Mouse (Mus musculus) lung, postnatal 25 days (tissue): ENCODE data around the gene Ror2.
A peak's percentile ranks its signal among the peaks of the same experiment; 100 is the strongest.

Experiments
- DNase-seq: peaks from one replicate; pipeline ENCODE4 v3.0.0; 2022; ENCODE audit warnings: low spot score

Gene Ror2

DNA sequence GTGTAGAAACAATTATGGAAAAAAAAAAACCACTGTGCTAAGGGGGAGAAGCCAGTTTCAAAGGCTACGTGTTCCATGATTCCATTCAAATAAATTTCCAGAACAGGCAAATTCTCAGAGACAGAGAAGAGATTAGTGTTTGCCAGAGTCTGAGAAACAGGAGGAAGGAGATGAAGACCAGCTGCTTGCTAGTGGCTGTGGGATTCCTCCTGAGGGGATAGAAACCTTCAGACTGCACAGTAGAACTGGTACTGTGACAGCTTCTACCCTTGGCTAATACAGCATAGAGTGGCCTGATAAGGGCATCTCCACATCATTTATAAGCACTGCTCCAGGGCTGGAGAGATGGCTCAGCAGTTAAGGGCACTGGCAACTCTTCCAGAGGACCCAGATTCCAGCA, 11.2 kb downstream of the Ror2 start:
- peak; percentile 22 for DNase-seq

DNA sequence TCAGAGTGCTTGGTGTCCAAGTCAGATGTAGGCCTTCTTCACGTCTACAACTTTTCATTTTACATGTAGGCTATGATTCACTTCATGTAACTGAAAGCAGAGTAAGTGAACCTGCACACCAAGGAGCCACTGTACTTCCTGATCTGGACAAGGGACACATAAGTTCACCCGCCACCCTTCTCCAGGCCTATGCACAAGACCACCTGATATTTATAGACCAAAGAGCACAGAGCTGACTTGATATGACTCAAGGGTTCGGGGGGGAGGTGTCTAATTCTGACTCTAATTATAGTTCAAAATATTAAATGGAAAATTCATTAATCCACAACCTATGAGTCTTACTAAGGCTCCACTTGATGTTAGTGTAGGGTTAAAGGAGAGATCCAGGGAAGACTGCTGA, 14.3 kb downstream of the Ror2 start:
- DNase-seq: no peak

DNA sequence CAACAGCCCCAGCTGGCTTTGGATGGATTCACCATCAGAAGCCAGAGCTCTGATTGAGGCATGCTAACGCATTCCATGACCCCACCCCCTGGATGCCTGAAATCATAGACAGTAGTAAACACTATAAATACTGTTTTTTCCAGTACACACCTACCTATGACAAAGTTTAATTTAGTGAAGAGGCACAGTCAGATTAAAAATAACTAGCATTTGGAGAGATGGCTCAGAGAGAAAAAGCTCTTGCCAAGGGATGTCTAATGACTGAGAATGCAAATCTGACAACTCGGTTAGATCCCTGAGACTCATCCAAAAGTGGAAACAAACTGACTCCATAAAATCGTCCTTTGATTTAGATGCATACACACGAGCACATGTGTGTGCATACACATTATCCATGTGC, 15.4 kb downstream of the Ror2 start:
- DNase-seq: no peak

DNA sequence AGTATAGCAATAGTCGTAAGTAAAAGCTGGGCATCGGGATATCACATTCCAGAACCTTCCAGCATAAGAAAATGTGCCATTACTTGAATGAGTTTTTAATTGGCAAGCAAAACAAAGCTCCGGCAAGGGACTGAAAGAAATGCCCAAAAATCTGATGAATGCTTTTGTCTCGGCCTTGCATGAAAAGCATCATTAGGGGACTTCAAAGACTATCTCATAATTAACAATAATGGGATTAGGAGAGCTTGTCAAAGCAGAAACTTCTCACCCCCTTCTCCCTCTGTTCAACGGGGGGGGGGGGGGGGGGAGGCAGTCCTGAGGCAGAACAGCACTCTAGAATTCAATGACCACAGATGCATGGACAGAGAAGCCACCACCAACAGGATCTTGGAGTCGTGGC, 17.4 kb downstream of the Ror2 start:
- no peak for DNase-seq

DNA sequence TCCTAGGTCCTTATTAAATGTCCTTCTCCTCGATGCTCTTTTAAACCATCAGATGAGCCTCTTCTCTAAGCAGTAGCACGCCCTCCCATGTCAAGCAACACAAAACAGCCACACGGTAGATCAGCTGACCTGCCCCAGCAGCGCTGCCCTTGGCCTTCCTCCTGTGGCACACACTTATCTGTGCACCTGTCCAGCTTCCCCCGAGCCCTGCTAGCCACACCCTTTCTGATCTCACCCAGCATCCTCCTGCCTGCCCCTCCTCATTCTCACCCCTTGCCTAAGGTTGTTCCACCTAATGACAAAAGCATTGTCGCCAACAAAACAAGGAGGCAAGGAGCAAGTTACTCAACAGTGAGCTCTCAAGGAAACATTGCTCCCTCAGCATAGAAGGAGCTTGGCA, 18.1 kb downstream of the Ror2 start:
- DNase-seq: no peak

DNA sequence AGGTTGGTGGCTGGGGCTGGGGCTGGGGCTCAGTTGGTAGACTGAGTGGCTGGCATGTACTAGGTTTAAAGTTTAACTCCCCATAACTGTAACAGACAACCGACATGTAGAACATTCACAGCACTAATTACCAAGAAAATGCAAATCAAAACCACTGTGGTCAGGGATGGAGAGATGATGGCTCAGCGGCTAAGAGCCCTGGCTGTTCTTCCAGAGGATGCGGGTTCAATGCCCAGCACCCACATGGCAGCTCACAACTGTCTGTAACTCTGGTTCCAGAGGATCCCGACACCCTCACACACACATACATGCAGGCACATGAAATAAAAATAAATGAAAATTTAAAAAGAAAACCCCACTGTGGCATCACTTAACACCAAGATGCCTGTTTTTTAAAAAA, 18.8 kb downstream of the Ror2 start:
- DNase-seq: no peak

DNA sequence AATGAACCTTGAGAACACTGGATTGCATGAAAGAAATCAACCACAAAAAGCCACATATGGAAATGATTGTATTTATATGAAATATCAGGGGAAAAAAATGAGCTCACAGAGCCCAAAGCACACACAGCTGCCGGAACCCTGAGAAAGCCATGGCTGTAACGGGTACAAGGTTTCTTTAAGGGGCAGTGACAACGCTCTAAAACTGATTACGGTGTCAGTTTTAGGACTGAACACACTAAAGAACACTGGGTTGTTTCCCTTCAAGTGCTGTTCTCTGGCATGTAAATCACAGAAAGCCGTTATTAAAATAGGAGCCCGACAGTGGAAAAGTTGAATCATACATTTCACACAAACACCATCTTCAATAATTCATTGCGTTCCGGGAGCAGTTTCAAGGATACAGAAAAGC, 19.4 kb downstream of the Ror2 start:
- DNase-seq: no peak

DNA sequence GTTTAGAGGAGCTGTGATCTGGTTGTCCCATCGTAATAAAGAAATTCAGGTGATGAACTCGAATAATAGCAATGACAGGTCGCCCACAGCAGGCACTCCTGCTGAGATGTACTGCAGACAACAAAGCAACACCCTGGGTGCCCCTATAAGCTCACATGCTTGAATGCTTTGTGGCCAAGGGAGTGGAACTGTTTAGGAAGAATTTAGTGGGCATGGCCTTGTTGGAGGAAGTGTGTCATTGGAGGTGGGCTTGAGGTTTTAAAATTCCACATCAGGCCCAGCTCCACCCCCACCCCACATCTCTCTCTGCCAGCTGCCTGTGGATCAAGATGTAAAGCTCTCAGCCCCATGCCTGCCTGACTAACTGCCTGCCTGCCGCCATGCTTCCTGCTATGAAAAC, 21.0 kb downstream of the Ror2 start:
- DNase-seq: no peak

DNA sequence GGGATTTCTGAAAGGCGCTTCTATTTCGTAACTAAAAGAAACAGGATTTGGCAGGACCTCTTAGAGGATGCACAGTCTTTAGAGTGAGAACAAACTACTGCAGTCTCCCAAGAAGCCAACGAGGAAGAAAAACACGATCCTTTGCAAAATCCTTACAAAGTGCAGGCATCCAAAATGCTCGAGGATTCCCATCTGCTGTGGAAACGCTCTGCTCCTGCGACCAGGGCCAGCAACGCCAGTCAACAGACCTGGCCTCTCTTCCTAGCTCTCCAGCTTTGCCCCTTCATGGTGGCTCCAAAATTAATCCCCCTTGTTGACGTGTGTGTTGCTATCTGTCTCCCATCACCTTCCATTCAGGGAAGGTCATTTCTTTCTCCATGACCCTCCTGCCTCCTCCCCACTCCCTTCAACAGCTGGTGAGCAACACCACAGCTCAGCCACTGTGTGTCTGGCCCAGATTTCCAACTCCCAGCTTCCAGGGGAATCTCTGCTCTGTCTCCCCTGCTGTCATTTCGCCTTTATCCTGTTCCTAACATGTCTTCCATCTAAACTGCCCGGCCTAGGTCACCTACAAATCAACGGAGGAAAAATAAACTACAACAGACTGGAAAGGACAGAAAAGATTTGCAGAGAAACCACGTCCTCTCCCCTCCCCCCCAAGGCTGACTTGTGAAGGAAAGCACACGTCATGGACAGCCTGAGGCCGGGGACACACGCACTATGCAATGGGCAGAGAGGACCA, 23.2 kb downstream of the Ror2 start:
- DNase-seq: peak; percentile 53

DNA sequence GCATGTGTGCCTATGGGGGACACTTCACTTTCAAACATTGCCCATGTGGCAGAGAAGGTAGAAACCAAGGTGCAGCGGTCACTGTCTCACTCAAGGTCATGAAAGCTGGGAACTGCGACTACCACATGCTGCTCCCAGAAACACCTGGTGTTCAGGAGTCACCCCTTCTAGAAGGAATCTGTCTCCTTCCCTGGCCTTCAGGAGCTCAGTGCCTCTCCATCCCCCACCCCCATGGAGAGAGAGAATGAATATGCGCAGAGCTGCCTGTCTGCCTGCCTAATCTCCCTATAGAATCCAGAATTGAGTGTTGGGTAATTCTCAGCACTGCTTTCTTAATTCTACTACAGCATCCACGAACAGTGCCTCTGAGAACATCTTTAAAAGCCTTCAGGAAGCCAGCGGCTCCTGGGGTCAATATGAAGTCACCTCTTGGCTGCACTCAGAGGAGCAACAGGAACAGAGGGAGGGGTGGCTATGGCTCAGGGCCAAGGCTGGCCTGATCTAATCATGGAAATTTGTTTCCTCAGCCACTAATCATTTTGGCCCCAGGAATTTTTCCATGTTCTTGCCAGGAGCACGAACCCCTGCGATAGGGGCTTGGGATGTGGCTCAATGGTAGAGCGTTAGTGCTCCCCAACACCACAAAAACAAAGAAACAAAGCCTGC, 24.7 kb downstream of the Ror2 start:
- peak; percentile 69 for DNase-seq

DNA sequence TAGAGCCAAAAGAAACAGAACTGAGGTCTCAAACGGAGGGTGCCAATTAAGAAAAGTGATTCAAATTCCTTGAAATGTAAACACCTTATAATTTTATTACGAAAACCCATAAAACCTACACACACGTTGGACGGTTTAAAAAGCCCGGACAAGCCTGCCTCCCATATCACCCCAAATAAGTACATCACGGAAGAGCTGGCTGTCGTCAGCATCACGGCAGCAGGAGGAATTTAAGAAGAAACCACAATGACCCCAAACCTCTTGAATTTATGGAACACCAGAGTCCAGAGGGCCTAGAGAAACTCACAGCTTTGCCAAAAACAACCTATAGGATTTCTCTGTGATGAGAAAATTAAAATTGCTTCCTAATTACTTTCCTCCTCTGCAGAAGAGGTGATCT, 27.0 kb downstream of the Ror2 start:
- DNase-seq: no peak

DNA sequence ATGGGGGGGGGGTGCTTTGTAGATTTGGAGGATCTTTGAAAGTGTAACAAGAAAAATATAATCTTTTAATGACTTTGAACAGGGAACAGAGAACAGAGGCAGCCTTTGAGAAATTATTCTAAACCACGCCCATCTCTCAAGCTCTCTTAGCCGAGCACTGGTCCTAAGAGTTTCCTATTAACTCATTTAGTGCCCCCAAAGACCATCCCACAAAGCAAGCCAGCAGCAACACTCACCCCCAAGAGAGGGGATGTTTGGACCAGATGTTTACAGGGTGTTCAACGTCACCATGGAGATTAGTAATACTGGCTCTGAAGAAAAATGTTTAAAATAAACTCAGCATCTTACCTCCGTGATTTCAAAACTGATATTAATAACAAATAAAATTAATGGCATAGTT, 27.4 kb downstream of the Ror2 start:
- no peak for DNase-seq

DNA sequence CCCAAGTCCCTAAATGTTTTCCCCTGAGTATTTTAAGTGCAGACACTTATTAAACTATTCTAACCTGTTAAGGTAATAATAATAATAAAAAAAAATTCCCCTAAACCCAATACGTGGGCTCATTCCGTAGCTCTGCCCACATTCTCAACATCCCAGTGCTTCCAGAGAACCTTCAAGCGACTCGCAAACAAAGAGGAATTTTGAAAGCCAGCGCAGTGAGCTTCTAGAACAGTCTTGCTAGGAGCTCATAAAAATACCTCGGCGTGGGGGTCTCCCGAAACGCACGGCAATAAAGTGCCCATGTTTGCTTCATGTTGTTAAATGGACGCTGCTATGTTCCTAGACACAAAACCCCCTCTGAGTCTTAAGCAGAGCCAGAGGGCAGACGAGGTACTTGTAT, 32.7 kb downstream of the Ror2 start:
- no peak for DNase-seq

DNA sequence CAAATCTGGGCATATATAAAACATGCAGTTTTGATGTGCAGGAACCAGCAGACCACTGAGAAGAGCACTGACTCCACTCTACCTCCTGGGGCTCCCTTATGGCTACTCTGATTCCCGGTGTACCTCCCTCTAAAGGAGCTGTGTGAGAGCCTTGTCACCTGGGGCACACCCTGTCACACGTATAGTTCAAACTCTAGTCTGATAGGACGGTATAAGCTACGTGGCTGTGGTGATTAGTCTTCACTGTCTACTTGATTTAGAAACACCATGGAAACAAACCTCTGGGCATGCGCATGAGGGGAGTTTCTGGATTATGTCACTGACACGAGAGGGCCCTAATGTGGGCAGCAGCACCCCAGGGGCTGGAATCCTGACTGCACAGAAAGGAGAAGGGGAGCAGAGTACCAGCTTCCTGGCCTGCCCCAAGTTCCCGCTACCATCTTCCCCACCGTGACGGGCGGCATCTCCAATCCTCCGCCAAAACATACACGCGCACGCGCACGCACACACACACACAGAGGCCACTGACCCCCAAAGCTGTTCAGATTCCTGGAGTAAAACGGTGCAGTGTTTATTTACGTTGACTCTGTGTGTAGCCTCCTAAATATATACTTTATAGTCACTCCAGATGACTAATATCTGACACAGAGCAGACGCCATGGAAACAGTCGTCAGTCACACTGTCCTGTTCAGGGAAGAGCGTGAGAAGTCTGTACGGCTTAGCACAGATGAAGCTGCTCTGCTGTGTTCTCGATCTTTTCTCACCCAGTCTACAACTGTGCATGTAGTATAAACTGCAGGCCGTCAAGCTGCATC, 37.1 kb downstream of the Ror2 start:
- no peak for DNase-seq

DNA sequence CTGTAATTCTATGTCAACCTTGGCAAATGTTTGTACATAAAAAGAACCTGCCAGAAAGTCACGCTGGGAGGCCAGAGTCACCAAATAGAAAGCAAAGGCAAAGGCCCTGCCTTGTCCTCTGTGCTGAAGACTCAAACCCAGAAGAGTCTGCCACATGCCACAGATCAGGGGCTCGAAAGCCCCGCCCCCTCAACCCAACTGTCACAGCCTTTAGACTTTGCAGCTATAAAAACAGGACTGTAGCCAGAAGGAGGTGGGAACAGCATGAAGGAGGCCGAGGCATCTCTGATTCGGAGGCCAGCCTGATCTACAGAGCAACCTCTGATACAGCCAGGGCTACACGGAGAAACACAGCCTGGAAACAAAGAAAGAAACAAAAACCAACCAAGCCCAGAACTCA, 37.8 kb downstream of the Ror2 start:
- DNase-seq: no peak

DNA sequence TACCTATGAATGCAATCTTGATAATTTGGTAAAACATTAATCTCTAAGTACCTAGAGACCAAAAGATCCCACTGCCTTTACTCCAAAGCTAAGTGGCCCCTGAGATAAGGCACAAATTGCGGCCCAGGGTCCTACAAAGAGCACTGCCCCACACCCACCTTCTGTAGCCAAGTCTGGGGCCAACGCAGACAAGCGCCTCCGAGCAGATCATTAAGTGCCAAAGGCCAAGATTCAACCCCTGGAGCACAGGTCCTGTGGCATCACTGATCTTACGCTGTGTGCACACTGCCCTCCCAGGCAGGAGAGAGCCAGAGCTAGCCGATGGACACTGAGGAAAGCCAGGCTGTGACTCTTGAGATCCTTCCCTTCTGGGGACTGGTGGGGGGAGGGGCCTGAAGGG, 38.7 kb downstream of the Ror2 start:
- DNase-seq: no peak

DNA sequence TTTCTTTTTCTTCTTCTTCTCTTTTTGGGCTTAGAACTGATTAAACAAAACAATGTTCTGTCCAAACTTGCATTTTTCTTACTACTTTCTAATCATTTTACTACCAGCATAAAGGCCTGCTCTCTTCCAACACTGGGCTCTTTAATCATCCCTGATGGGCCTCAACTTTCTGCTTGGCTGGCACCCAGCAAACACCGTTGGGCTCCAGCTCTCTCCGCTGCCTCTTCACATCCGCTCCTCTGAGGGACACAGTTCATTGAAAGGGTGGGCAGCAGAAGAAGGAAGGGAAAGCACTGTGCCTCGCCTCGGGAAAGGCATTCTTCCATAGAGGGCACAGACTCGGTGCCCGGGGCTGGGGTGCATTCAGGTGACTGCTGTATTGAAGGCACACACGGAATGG, 41.8 kb downstream of the Ror2 start:
- DNase-seq: no peak

DNA sequence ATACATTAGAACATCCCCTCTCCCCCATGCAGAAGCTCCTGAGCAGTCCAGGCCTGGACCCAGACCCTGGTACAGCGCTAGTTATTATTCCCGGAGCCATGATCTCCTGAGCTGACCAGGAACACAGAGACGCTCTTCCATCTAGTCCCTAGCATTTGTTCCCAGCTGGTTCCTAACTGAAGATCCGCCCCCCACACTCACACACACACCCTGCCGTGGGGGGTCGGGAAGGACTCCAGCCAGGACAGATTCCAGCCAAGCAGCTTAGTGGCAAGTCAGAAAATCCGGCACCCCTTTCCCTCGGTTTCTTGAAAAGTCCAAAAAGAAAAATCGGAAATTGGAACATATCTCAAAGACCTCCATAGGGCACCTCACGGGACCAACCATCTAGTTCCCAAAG, 48.5 kb downstream of the Ror2 start:
- DNase-seq: no peak

DNA sequence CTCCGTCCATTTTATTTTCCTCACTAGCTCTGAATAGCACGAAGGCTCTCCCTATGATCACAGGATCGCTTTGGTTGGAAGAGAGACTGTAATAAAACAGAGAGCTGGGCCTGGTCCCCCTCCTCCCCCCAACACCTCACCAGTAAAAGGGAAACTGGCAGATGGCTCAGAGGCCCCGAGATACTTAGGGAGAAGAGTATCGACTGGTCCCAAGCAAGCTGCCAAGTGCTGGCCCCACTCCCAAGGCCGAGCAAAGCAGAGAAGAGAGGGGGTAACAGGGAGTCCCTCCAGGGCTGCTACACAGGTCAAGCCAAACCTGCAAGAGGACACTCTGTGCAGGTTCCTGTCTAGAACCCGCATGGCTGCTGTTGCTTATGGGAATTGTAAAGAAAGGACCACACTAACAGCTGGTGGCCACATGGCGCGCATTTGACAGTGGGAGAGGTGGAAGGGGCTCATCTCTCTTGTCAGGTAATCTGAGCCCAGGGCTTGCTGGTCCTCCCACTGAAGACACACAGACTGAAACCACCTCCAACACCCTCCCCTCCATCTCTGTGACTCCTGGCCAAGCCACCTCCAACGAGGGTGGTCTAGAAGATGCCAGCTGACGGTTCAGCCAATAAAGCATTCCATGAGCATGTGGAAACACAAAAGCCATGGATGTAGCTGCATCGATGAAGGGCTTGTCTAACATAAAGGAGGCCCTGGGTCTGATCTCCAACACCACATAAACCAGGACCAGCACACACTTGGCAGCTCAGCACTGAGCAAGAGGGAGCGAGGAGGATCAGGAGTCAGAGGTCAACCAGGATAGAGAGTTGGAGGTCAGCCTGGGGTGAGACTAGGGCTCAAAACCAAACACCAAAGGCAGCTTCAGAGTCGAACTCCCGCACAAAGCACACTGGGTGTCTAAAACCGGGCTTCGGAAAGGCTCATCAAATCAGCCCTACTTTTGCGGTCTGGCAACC, 49.2 kb downstream of the Ror2 start:
- DNase-seq: no peak

DNA sequence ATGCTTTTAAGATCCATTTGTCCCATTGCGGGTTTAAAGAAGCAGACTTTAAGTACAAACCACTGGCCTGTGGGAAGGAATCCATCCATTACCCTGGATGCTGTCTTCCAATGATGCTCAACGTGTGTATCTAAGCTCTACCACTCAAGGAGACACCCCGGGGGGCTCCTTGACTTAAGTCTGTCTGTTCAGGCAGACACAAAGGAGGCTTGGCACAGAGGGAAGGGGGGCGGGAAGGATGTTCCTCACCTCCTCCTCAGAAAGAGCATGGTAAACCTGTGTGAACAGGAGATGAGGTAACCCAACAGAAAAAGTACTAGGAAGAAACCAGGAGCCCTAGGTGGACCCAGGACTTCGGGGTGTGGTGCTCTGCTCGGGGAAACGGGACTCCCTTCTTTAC, 50.0 kb downstream of the Ror2 start:
- no peak for DNase-seq

DNA sequence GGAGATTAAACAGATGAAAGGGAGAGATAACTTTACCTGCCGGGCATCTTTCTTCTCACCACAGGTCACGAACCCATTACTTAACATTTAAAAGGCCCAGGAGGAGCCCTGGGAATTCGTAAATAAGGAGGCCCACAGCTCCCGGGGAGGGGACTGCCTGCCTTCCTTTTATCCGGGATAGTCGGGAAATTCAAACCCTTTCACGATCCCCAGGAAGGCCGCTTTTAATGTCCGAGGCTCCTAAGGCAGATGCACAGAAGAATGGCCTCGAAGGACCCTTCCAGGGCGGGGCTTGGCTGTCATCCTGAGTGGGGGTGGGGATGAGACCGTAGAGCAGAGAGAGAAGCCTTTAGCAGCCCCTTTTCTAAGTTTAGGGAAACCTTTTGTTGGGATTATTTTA, 51.1 kb downstream of the Ror2 start:
- DNase-seq: no peak
